Mouse (Mus musculus): Measurements from ENCODE around the gene Lcor.

DNA sequence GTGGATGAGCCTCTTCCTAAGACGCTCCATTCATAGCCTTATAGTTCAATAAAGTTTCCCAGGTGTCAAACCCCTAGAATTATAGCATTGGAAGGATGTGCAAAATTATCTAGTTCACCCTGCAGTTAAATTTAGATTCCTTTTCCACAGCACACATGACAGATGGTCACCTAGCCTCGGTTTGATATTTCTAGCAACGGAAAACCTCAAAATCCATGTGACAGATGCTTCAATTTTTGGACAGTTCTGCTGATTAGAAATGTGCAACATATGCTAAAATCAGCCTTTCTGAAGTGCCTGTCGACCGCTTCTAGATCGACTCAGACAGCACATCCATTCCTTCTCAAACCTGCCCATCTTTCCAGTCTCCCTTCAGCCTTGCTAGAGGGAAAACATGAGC is 43.5 kb upstream of the Lcor start:
- TF ChIP-seq CTCF (conservative IDR thresholded peaks at IDR 0.05; ENCODE audit: insufficient read depth, insufficient read length, low read depth, low read length): no peak
- TF ChIP-seq POLR2A (IDR thresholded peaks at IDR 0.05; ENCODE audit: low read depth, low read length): no peak
